Mouse (Mus musculus) T-helper 17 cell (primary cell): ENCODE data around the gene Hmcn1.

Experiments
- in situ Hi-C, 2 experiments: fragments of 300-600 bp; cut with MboI, MseI; formaldehyde crosslinking; loops; 1 replicate in 1 of 2; 2 replicates in 1 of 2; pipeline ENCODE4 v1.15.1; 2025; ENCODE audit warnings: high pct_unique_total_duplicates in 2 of 2

The Hmcn1 gene

GRCm38 (mm10) chr1:150540267-150540666 is 453.0 kb downstream of the Hmcn1 start:
- in situ Hi-C loops, result loop anchor here (5.0 to 10.0 kb wide), 2 partner anchors 377 to 465 kb away; no protein-coding TSS in a partner anchor

- in situ Hi-C loops, result no loop called here
Observed at GRCm38 (mm10) chr1:150537410-150538128, 455.7 kb downstream of the Hmcn1 start.

GRCm38 (mm10) chr1:150535770-150536534 is 457.3 kb downstream of the Hmcn1 start:
- in situ Hi-C loops, result no loop called here

GRCm38 (mm10) chr1:150534587-150534986 is 458.6 kb downstream of the Hmcn1 start:
- in situ Hi-C loops, result no loop called here

GRCm38 (mm10) chr1:150513041-150513440 is 480.2 kb downstream of the Hmcn1 start:
- in situ Hi-C loops, result no loop called here
